Mouse (Mus musculus) erythroblast, embryonic 14.5 days (primary cell): ENCODE data around the gene Emx2.

Experiments
- GATA1 ChIP-seq: IDR thresholded peaks from 2 replicates; pipeline ENCODE4 v1.6.1; 2012; ENCODE audit warnings: low read length, inconsistent platforms, mixed read lengths
- TAL1 ChIP-seq: IDR thresholded peaks from 3 replicates; pipeline ENCODE4 v1.6.1; 2012; ENCODE audit warnings: low read length, inconsistent platforms, mixed read lengths

GRCm38 (mm10) chr19:59458743-59459135 lies 567 bp downstream of the Emx2 start:
- no peak for TF ChIP-seq TAL1
- no peak for TF ChIP-seq GATA1
